Mouse (Mus musculus) hindbrain, embryonic 16.5 days (tissue): ENCODE measurements at regions not wholly inside any gene's neighbourhood (a gene's known extent, or its start where the extent isn't known, plus 50 kb on each side); places are given as distances from the start of the nearest gene placed in this dataset.

Experiments
- ATAC-seq: fragments of 200-750 bp; cut with Nextera tagmentation; 2 replicates; pipeline ENCODE4 v1.8.0; 2017; ENCODE audit warnings: moderate TSS enrichment, moderate library complexity
- H3K27ac ChIP-seq: fragments of 300-500 bp; sonication (generic); 2 replicates; pipeline ENCODE4 v1.5.1; 2014; ENCODE audit warnings: low read depth, mild to moderate bottlenecking, control low read depth, low read length, moderate library complexity
- H3K27me3 ChIP-seq: fragments of 300-500 bp; sonication (generic); replicated peaks from 2 replicates; pipeline ENCODE4 v1.6.1; 2014; ENCODE audit warnings: low read length; ENCODE audit not compliant: control insufficient read depth, insufficient read depth
- H3K36me3 ChIP-seq: fragments of 300-500 bp; sonication (generic); 2 replicates; pipeline ENCODE4 v1.6.1; 2014; ENCODE audit warnings: mild to moderate bottlenecking, low read length, moderate library complexity, mixed read lengths; ENCODE audit not compliant: control insufficient read depth, insufficient read depth
- H3K4me1 ChIP-seq: fragments of 300-500 bp; sonication (generic); 2 replicates; pipeline ENCODE4 v1.6.1; 2014; ENCODE audit warnings: low read depth, low read length; ENCODE audit not compliant: control insufficient read depth, insufficient read depth
- H3K4me2 ChIP-seq: fragments of 300-500 bp; sonication (generic); 2 replicates; pipeline ENCODE4 v1.6.1; 2014; ENCODE audit warnings: mild to moderate bottlenecking, low read length, control low read depth, moderate library complexity
- H3K4me3 ChIP-seq: fragments of 300-500 bp; sonication (generic); 2 replicates; pipeline ENCODE4 v1.5.1; 2014; ENCODE audit warnings: mild to moderate bottlenecking, low read length, control low read depth, moderate library complexity
- H3K9ac ChIP-seq: fragments of 300-500 bp; sonication (generic); 2 replicates; pipeline ENCODE4 v1.6.1; 2014; ENCODE audit warnings: low read depth, mild to moderate bottlenecking, control low read depth, low read length, moderate library complexity
- H3K9me3 ChIP-seq: fragments of 300-500 bp; sonication (generic); 2 replicates; pipeline ENCODE4 v1.6.1; 2014; ENCODE audit warnings: mild to moderate bottlenecking, low read length, moderate library complexity; ENCODE audit not compliant: control insufficient read depth
- WGBS: fragments of 180-500 bp; shearing (Covaris S2); extraction: QIAGEN DNeasy Blood & Tissue Kit; methylation state at CpG from one replicate; pipeline ENCODE4 v1.1.7; 2014; 5-methylcytosine and 5-hydroxymethylcytosine counted together

DNA sequence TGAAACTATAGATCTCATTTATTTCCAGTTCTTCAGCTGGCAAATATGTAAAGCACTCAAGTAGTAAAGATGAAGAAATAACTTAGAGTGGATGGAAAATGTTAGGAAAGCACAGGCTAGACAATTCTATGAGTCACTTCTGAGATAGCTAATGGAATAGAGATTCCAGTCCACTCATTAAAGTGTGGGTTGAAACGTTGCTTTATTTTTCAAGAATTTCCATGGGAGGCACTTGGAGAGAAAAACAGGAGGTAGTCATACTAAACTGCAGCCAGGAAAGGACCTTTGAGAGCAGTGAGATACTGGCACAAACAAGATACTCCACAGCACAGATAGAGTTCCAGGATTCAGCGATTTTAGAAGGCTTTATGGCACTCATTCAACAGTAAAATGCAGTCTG lies 123.7 kb upstream of the Col5a2 start:
- no peak for ATAC-seq
- Histone ChIP-seq H3K27me3 (no peaks in the 10 kb centered on the region), H3K36me3 (no peaks in the 10 kb centered on the region), H3K9ac (no peak overlapping the region), H3K4me1 (no peaks in the 10 kb centered on the region), H3K9me3 (no peaks in the 10 kb centered on the region), H3K4me2 (no peak overlapping the region), H3K4me3 (no peak overlapping the region), H3K27ac (no peak overlapping the region)
- WGBS: 77% methylated on average over 2 of the region's 2 CpGs

- no peaks in the 10 kb centered on the region for H3K4me1 ChIP-seq
- ATAC-seq: no peak
- H3K4me3 ChIP-seq: no peak overlapping the region
- H3K4me2 ChIP-seq: no peak overlapping the region
- no peaks in the 10 kb centered on the region for H3K36me3 ChIP-seq
- no peaks in the 10 kb centered on the region for H3K27me3 ChIP-seq
- H3K9me3 ChIP-seq: 0 out of 2 replicates have a peak, but pooled peaks cover 3% of the 10 kb centered on the region
- H3K9ac ChIP-seq: no peak overlapping the region
- WGBS: 23% methylated on average over 2 of the region's 2 CpGs
- H3K27ac ChIP-seq: no peak overlapping the region
Observed at GRCm38 (mm10) chr1:45627840-45628239, 124.8 kb upstream of the Col5a2 start.

DNA sequence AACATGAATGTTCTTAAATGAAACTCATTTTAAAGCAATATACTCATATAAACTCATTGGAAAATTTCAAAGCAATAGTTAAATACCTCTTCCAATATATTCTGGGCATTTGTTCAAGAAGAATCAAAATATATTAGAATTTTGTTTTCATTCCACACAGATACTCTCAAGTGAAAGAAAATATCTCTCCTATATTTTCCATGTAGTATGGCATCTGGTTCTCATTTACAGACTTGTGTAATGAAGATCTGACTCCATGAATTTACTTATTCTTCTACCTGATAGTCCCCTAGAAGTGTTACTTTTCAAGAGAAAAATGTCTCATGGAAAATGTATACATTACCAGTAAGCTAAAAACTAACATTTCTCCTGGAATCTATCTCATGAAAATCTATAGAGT lies 144.2 kb upstream of the Col5a2 start:
- ATAC-seq: no peak
- H3K4me1 ChIP-seq: no peaks in the 10 kb centered on the region
- no peak overlapping the region for H3K27ac ChIP-seq
- H3K4me2 ChIP-seq: no peak overlapping the region
- H3K9ac ChIP-seq: no peak overlapping the region
- H3K36me3 ChIP-seq: no peaks in the 10 kb centered on the region
- H3K27me3 ChIP-seq: no peaks in the 10 kb centered on the region
- no peak overlapping the region for H3K4me3 ChIP-seq
- no peaks in the 10 kb centered on the region for H3K9me3 ChIP-seq

- WGBS: 87% methylated on average over 3 of the region's 3 CpGs
- H3K36me3 ChIP-seq: no peaks in the 10 kb centered on the region
- no peak overlapping the region for H3K4me3 ChIP-seq
- no peak overlapping the region for H3K4me2 ChIP-seq
- H3K4me1 ChIP-seq: no peaks in the 10 kb centered on the region
- H3K9me3 ChIP-seq: no peaks in the 10 kb centered on the region
- H3K27me3 ChIP-seq: no peaks in the 10 kb centered on the region
- no peak for ATAC-seq
- H3K9ac ChIP-seq: no peak overlapping the region
- H3K27ac ChIP-seq: no peak overlapping the region
Observed at GRCm38 (mm10) chr1:45653248-45653647, 141.7 kb upstream of the Wdr75 start.

DNA sequence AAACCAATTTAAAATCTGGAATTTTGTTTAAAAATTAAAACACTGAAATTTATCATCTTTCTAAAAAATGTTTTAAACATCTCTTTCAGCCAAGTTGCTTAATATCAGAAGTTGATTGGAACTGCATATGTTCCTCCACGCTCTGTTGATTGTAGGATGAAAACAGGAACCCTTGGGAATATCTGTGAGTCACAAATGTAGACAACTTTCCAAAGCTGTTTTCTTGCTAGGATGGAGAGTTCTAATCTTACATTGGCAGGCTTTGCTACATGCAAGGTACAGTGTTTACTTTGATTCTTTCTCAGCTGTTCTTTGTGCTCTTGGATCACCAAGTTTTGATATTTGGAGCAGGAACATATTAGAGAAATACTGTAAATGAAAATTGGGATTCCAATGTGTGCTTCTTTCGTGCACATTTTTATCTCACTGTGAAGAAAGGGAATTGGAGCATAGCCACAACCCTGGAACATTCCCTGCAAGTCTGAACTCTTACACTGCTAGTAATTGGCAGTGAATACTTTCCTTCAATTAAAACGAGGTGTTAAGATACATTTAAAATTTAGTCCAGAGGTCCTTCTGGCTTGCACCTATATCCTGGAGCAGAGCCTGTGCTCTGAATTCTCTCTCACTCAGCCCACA lies 131.0 kb upstream of the Wdr75 start:
- Histone ChIP-seq H3K4me1 (no peaks in the 10 kb centered on the region), H3K4me2 (no peak overlapping the region), H3K27me3 (no peaks in the 10 kb centered on the region)

DNA sequence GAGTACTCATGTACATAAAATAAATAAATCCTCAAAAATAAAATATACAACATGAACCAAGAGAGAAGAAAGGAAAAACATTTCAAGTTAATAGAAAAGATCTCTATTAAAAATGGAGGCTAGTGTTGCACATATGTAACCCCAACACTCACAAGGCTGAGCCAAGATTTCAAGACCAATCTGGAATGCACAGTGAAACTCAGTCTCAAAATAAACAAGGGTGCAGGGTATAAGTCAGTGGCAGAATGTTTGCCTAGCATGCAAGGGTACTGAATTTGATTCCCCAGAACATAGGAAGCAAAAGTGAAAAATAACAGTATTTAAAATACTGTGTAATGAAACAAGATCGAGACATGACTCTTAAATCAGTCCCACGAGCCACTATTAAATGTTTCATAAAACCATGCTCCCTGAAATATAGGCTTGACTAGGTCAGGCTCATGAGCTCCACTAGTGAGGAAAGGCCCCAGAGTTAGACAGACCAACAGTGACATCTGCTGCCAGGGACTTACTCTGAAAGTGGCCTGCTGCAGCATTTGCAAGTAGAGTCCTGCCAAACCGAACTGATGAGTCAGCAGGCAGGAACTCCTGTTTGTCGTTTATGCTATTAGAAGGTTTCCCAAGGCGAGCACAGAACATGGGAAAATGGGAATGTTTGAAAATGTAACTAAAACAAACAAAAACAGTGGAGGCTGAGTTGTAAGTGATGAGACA lies 122.4 kb upstream of the Wdr75 start:
- peak; percentile 80 for ATAC-seq
- no peaks in the 10 kb centered on the region for H3K36me3 ChIP-seq
- H3K27ac ChIP-seq: no peak overlapping the region
- no peaks in the 10 kb centered on the region for H3K27me3 ChIP-seq
- H3K4me3 ChIP-seq: no peak overlapping the region
- H3K4me1 ChIP-seq: no peaks in the 10 kb centered on the region
- WGBS: 57% methylated on average over 5 of the region's 5 CpGs
- no peak overlapping the region for H3K9ac ChIP-seq
- H3K4me2 ChIP-seq: no peak overlapping the region
- no peaks in the 10 kb centered on the region for H3K9me3 ChIP-seq

More for the DNA sequence above, 131.0 kb upstream of the Wdr75 start:
- no peak for ATAC-seq
- no peak overlapping the region for H3K4me3 ChIP-seq
- no peaks in the 10 kb centered on the region for H3K36me3 ChIP-seq
- WGBS: 80% methylated on average over 3 of the region's 3 CpGs
- no peak overlapping the region for H3K9ac ChIP-seq
- no peaks in the 10 kb centered on the region for H3K9me3 ChIP-seq
- H3K27ac ChIP-seq: no peak overlapping the region

DNA sequence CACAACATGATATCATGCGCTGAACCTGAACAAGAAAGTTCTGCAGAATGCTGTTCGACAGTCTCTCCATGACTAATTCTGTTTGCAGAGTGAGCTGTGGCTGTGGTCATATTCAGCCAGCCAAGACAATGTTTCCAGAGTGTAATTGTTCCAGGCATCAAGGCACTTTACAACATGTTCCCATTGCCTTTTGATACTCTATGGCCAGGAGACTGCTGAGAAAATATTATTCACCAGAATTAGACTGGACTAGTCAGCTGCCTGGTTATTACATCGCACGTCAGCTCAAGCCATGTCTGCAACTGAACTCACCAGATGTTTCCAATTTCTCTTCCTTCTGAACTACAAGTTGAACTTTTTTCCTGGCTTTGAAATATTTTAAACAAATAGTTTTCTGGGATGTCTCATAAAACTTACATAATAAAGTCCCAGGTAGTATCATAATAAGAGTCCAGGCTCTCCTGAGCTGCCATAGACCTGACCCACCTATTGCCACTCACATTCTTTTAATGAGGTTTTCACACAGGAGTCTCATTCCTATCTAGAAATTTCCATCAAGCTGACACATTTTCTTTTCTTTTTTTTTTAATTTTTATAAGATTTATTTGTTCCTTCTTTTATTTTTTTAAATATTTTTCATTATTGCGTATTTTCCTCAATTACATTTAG lies 119.1 kb upstream of the Wdr75 start:
- no peaks in the 10 kb centered on the region for H3K9me3 ChIP-seq
- no peak overlapping the region for H3K9ac ChIP-seq
- H3K36me3 ChIP-seq: no peaks in the 10 kb centered on the region

GRCm38 (mm10) chr1:45679964-45680709 lies 114.8 kb upstream of the Wdr75 start:
- Histone ChIP-seq H3K9ac (no peak overlapping the region), H3K36me3 (no peaks in the 10 kb centered on the region), H3K9me3 (no peaks in the 10 kb centered on the region), H3K27me3 (no peaks in the 10 kb centered on the region), H3K4me2 (no peak overlapping the region), H3K27ac (no peak overlapping the region), H3K4me3 (no peak overlapping the region), H3K4me1 (no peaks in the 10 kb centered on the region)
- no peak for ATAC-seq
- WGBS: 87% methylated on average over 8 of the region's 8 CpGs

More for the DNA sequence above, 119.1 kb upstream of the Wdr75 start:
- WGBS: 82% methylated on average over 5 of the region's 5 CpGs
- Histone ChIP-seq H3K4me3 (no peak overlapping the region), H3K27me3 (no peaks in the 10 kb centered on the region), H3K4me2 (no peak overlapping the region), H3K27ac (no peak overlapping the region), H3K4me1 (no peaks in the 10 kb centered on the region)
- ATAC-seq: no peak

DNA sequence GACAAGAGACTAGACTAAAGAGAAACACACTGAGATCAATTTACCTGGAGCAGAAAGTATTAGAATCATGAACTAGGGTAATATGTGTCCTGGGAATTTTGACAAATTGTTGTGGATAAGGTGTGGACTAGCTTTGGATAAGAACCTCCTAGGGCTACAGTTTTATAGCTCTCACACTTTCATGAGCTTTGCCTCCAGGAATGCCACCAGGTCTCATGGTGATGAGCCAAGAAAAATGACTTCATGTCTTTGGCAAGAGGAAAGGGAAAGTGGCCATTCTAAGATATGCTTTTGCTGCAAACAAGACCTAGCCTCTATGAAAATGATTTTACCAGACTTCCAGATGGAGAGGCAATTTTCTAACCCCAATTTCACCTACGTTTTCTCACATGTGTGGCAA lies 94.1 kb upstream of the Wdr75 start:
- no peaks in the 10 kb centered on the region for H3K27me3 ChIP-seq
- H3K4me1 ChIP-seq: no peaks in the 10 kb centered on the region
- 68% methylated on average over 1 of the region's 1 CpGs for whole genome bisulfite sequencing
- ATAC-seq: no peak
- H3K9me3 ChIP-seq: no peaks in the 10 kb centered on the region
- H3K9ac ChIP-seq: no peak overlapping the region
- H3K4me3 ChIP-seq: no peak overlapping the region
- no peak overlapping the region for H3K27ac ChIP-seq
- H3K36me3 ChIP-seq: no peaks in the 10 kb centered on the region
- H3K4me2 ChIP-seq: no peak overlapping the region
